Mouse (Mus musculus): Measurements from ENCODE around the gene Ypel5. TPM values are rescaled to one million over a fixed set of nuclear protein-coding genes. Genes with fewer than 3 reads are reported as not detected.

The Ypel5 gene
- total RNA-seq, 1 experiment from 2014 or later = 90.0 TPM

Other genes with a start within 250 kb of the Ypel5 start
- 0.09 TPM in 1 of 2 replicates, not detected in the other for gene Alk, start 231.8 kb upstream of the Ypel5 start, total RNA-seq (2021)
- gene Lbh, start 81.9 kb downstream of the Ypel5 start, total RNA-seq (2021) = 24.9 and 26.2 TPM in 2 replicates